Mouse (Mus musculus) embryonic facial prominence, embryonic 12.5 days (tissue): ENCODE measurements around the gene Cpb1. TPM values are rescaled to one million over a fixed set of nuclear protein-coding genes. Genes with fewer than 3 reads are reported as not detected.

Experiments
- ATAC-seq: fragments of 200-750 bp; cut with Nextera tagmentation; 2 replicates; pipeline ENCODE4 v1.8.0; 2017; ENCODE audit not compliant: insufficient number of reproducible peaks, insufficient read depth, low FRiP score, low TSS enrichment
- H3K27ac ChIP-seq: fragments of 300-500 bp; sonication (generic); 2 replicates; pipeline ENCODE4 v1.5.1; 2016; ENCODE audit warnings: mild to moderate bottlenecking
- H3K27me3 ChIP-seq: fragments of 300-500 bp; sonication (generic); 2 replicates; pipeline ENCODE4 v1.6.1; 2016; ENCODE audit warnings: mild to moderate bottlenecking, moderate library complexity
- H3K36me3 ChIP-seq: fragments of 300-500 bp; sonication (generic); 2 replicates; pipeline ENCODE4 v1.6.1; 2016; ENCODE audit warnings: mild to moderate bottlenecking
- H3K4me1 ChIP-seq: fragments of 300-500 bp; sonication (generic); 2 replicates; pipeline ENCODE4 v1.6.1; 2016
- H3K4me2 ChIP-seq: fragments of 300-500 bp; sonication (generic); replicated peaks from 2 replicates; pipeline ENCODE4 v1.6.1; 2016; ENCODE audit warnings: mild to moderate bottlenecking, moderate library complexity
- H3K4me3 ChIP-seq: fragments of 300-500 bp; sonication (generic); 2 replicates; pipeline ENCODE4 v1.5.1; 2016; ENCODE audit warnings: mild to moderate bottlenecking
- H3K9ac ChIP-seq: fragments of 300-500 bp; sonication (generic); 2 replicates; pipeline ENCODE4 v1.6.1; 2016; ENCODE audit warnings: mild to moderate bottlenecking, moderate library complexity
- H3K9me3 ChIP-seq: fragments of 300-500 bp; sonication (generic); 2 replicates; pipeline ENCODE4 v1.6.1; 2016; ENCODE audit warnings: mild to moderate bottlenecking, moderate library complexity
- WGBS: fragments of 180-500 bp; shearing (Covaris S2); methylation state at CpG from one replicate; pipeline ENCODE4 v1.1.7; 2016; 5-methylcytosine and 5-hydroxymethylcytosine counted together
- polyA plus RNA-seq: library from polyadenylated mRNA; unstranded; fragments of >200 nt; fragmentation: Nextera tagmentation; extraction: Ambion mirVana; gene quantifications from 2 replicates; pipeline ENCODE4 v1.2.1, GENCODE M21; 2016

Cpb1 gene
- polyA plus RNA-seq, result not detected in 2 replicates

DNA sequence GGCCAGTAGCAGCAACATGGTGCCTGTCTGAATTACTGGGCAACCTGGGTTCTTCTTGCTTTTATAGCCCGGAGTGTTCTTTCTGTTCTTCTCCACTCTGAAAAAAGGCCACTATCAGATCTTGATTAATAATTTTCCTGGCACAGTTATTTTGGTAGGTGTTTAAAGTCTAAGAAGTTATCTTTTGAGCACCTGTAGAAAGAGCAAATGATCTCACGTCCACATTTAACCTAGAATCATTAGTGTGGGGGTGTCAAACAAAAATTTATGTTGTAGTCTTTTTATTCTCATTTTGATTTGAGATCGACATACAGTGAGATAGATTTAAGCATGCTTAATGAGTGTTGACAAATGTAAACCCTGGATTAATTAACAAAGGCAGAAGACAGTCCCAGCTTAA is at the start of gene Cpb1:
Gene Cpb1 (minus strand): TSS at position 101 of the 400 bp plus-strand sequence.
- Histone ChIP-seq H3K9ac (no peak within 1 kb of the TSS), H3K4me2 (no peak within 1 kb of the TSS), H3K9me3 (no peaks in the 10 kb centered on the region), H3K4me3 (no peak within 1 kb of the TSS), H3K27ac (no peak within 1 kb of the TSS), H3K4me1 (no peaks in the 10 kb centered on the region), H3K27me3 (no peaks in the 10 kb centered on the region), H3K36me3 (no peaks in the 10 kb centered on the region)
- 86% methylated on average over 3 of the region's 3 CpGs for WGBS
- ATAC-seq, result no peak

DNA sequence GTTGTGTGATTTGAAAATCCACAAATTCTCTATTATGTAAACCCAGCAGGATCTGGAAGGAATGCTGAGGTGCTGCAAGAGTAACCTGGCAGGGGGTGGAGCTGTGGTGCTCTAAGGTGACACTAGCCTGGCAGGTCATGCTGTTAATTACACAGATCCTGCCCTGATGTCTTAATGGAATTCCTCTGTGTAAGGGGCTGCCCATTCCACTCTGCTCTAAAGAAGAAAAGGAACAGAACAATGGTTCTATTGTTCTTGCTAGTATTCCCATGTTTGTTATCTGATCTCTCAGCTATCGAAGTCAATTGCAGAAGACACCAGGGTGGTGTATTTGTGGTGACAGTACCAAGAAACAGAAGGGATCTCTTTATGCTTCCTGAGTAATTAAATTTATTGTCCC is 41.7 kb upstream of the Cpb1 start:
- Histone ChIP-seq H3K36me3 (no peaks in the 10 kb centered on the region), H3K4me1 (no peaks in the 10 kb centered on the region), H3K4me3 (no peak overlapping the region), H3K9me3 (no peaks in the 10 kb centered on the region), H3K9ac (no peak overlapping the region), H3K27me3 (no peaks in the 10 kb centered on the region), H3K4me2 (no peak overlapping the region), H3K27ac (no peak overlapping the region)
- WGBS, result 18% methylated on average over 1 of the region's 1 CpGs
- ATAC-seq, result no peak

- no peak overlapping the region for H3K4me3 ChIP-seq
- no peaks in the 10 kb centered on the region for H3K27me3 ChIP-seq
- H3K4me1 ChIP-seq, result 0 out of 2 replicates have a peak, but pooled peaks cover 2% of the 10 kb centered on the region
- H3K9me3 ChIP-seq, result no peaks in the 10 kb centered on the region
- 87% methylated on average over 4 of the region's 4 CpGs for WGBS
- no peak overlapping the region for H3K9ac ChIP-seq
- no peak overlapping the region for H3K27ac ChIP-seq
- no peaks in the 10 kb centered on the region for H3K36me3 ChIP-seq
- no peak for ATAC-seq
- no peak overlapping the region for H3K4me2 ChIP-seq
Observed at GRCm38 (mm10) chr3:20309142-20309541, 33.6 kb upstream of the Cpb1 start.

DNA sequence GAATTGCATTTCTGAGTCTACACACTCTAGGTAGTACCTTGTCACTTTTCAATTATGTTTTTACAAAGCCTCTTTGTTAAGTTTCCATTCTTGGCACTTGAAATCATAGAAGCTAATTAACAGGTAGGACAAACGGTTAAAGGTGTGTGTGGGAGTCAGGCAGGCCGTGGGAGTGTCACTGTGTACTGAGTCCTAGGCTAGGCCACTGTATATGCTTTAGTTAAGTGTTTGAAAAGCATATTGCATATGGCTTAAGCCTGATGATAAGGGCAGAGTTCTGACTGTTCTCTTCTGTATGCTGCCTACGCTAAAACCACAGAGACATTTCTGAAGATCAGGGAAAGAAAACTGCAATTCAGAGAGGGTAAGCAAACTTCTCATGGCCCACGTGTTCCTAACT is 31.7 kb upstream of the Cpb1 start:
- Histone ChIP-seq H3K9ac (no peak overlapping the region), H3K4me1 (0 out of 2 replicates have a peak, but pooled peaks cover 2% of the 10 kb centered on the region), H3K9me3 (no peaks in the 10 kb centered on the region), H3K27ac (no peak overlapping the region), H3K4me3 (no peak overlapping the region), H3K27me3 (no peaks in the 10 kb centered on the region), H3K36me3 (no peaks in the 10 kb centered on the region), H3K4me2 (no peak overlapping the region)
- no peak for ATAC-seq
- WGBS, result 77% methylated on average over 4 of the region's 4 CpGs

DNA sequence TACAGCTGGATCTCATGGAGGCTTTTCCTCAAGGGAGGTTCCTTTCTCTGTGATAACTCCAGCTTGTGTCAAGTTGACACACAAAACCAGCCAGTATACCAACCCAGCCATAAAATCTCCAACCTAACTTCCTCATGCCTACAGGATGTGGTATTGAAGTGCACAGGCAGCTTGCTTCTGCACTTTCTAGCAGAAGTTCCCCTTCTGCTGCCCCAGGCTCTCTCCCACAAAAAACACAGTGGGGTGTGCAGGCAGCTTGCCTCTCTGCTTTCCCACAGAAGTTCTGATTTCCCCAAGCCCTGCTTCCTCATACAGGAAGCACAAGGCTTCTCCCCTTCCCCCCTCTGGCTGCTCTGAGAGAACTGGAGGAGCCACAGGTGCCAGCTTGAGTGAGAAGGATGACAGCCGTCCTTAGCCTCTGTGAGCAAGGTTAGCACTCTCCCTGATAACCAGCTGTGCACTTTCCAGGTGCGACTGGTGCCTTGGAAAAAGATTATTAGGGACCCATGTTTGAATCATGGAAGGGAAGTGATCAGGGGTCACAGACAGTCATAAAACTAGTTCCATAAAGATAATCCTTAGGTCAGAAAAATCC is 29.3 kb upstream of the Cpb1 start:
- no peak for ATAC-seq
- Histone ChIP-seq H3K36me3 (no peaks in the 10 kb centered on the region), H3K27ac (no peak overlapping the region), H3K4me3 (no peak overlapping the region), H3K4me2 (no peak overlapping the region), H3K27me3 (no peaks in the 10 kb centered on the region), H3K9me3 (no peaks in the 10 kb centered on the region), H3K9ac (no peak overlapping the region), H3K4me1 (no peaks in the 10 kb centered on the region)
- 47% methylated on average over 2 of the region's 2 CpGs for WGBS

DNA sequence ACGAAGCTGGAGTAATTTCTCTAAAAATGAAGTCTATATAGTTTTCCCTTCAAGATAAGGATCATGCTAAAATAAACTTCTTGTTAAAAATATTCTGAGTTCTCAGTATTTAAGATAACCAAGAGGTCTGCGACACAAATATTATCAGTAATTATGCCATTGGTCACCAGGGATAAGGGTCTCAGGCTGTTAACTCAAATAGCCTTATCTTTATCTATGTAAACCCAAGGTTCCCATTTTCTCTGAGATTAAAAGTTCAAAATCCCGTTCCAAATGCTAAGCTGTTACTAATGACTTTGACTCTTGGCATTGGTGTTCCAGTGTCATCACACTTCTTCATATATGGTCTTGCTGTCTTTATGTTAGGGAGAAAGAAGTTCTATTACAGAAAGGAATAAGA is 20.0 kb upstream of the Cpb1 start:
- Histone ChIP-seq H3K4me2 (no peak overlapping the region), H3K36me3 (no peaks in the 10 kb centered on the region), H3K9me3 (no peaks in the 10 kb centered on the region), H3K9ac (no peak overlapping the region), H3K4me1 (no peaks in the 10 kb centered on the region), H3K27ac (no peak overlapping the region), H3K27me3 (no peaks in the 10 kb centered on the region), H3K4me3 (no peak overlapping the region)
- WGBS, result 80% methylated on average over 3 of the region's 3 CpGs
- no peak for ATAC-seq

- H3K9me3 ChIP-seq, result no peaks in the 10 kb centered on the region
- H3K9ac ChIP-seq, result no peak overlapping the region
- H3K4me1 ChIP-seq, result no peaks in the 10 kb centered on the region
- WGBS, result 84% methylated on average over 9 of the region's 9 CpGs
- H3K27me3 ChIP-seq, result no peaks in the 10 kb centered on the region
- H3K36me3 ChIP-seq, result no peaks in the 10 kb centered on the region
- no peak overlapping the region for H3K4me3 ChIP-seq
- H3K27ac ChIP-seq, result no peak overlapping the region
- ATAC-seq, result no peak
- H3K4me2 ChIP-seq, result no peak overlapping the region
Observed at GRCm38 (mm10) chr3:20294542-20295348, 19.2 kb upstream of the Cpb1 start.

- H3K36me3 ChIP-seq, result no peaks in the 10 kb centered on the region
- no peaks in the 10 kb centered on the region for H3K27me3 ChIP-seq
- ATAC-seq, result no peak
- no peak overlapping the region for H3K9ac ChIP-seq
- no peak overlapping the region for H3K27ac ChIP-seq
- H3K9me3 ChIP-seq, result no peaks in the 10 kb centered on the region
- no peak overlapping the region for H3K4me3 ChIP-seq
- no peaks in the 10 kb centered on the region for H3K4me1 ChIP-seq
- H3K4me2 ChIP-seq, result no peak overlapping the region
Observed at GRCm38 (mm10) chr3:20291370-20291769, 15.8 kb upstream of the Cpb1 start.

- Histone ChIP-seq H3K27me3 (no peaks in the 10 kb centered on the region), H3K9me3 (no peaks in the 10 kb centered on the region), H3K27ac (no peak overlapping the region), H3K4me3 (no peak overlapping the region), H3K4me1 (no peaks in the 10 kb centered on the region), H3K9ac (no peak overlapping the region), H3K4me2 (no peak overlapping the region), H3K36me3 (no peaks in the 10 kb centered on the region)
- no peak for ATAC-seq
- 85% methylated on average over 2 of the region's 2 CpGs for WGBS
Observed at GRCm38 (mm10) chr3:20288761-20289160, 13.2 kb upstream of the Cpb1 start.

DNA sequence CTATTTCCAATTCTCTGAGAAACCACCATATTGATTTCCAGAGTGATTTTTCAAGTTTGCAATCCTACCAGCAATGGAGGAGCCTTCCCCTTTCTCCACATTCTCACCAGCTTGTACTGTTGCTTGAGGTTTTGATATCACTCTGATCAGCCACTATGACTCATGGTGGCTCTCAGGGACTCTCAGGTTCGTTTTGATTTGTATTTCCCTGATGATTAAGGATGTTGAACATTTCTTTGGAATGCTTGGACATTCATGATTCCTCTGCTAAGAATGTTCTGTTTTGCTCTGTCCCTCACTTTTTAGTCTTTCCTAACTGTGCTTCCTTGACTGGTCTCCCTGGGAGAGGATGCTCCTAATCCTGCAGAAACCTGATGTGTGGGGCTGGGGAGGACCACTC is 6.3 kb upstream of the Cpb1 start:
- no peak overlapping the region for H3K4me2 ChIP-seq
- H3K4me1 ChIP-seq, result no peaks in the 10 kb centered on the region
- no peak for ATAC-seq
- H3K9me3 ChIP-seq, result no peaks in the 10 kb centered on the region
- no peaks in the 10 kb centered on the region for H3K27me3 ChIP-seq
- H3K27ac ChIP-seq, result no peak overlapping the region
- no peaks in the 10 kb centered on the region for H3K36me3 ChIP-seq
- H3K4me3 ChIP-seq, result no peak overlapping the region
- H3K9ac ChIP-seq, result no peak overlapping the region
- WGBS, result 48% methylated on average over 1 of the region's 1 CpGs

- Histone ChIP-seq H3K9ac (no peak overlapping the region), H3K36me3 (no peaks in the 10 kb centered on the region), H3K4me2 (no peak overlapping the region), H3K27me3 (no peaks in the 10 kb centered on the region), H3K9me3 (no peaks in the 10 kb centered on the region), H3K27ac (no peak overlapping the region), H3K4me3 (no peak overlapping the region), H3K4me1 (no peaks in the 10 kb centered on the region)
- WGBS, result 42% methylated on average over 9 of the region's 9 CpGs
- no peak for ATAC-seq
Observed at GRCm38 (mm10) chr3:20254566-20255479, 20.7 kb downstream of the Cpb1 start.
